Mouse (Mus musculus): ENCODE data around the gene B3gnt3.

B3gnt3 gene

GRCm38 (mm10) chr8:71645510-71645909 lies 56.1 kb downstream of the B3gnt3 start:
- no peak for DNase-seq (ENCODE audit: low spot score in 2 of 2)
